Mouse (Mus musculus) neural tube, embryonic 13.5 days (tissue): ENCODE measurements around the gene Ccdc185. TPM values are rescaled to one million over a fixed set of nuclear protein-coding genes. Genes with fewer than 3 reads are reported as not detected.

Experiments
- ATAC-seq: fragments of 200-750 bp; cut with Nextera tagmentation; 2 replicates; pipeline ENCODE4 v1.8.0; 2017; ENCODE audit warnings: low read depth, mild to moderate bottlenecking, moderate TSS enrichment, moderate library complexity
- H3K27ac ChIP-seq: fragments of 300-500 bp; sonication (generic); replicated peaks from 2 replicates; pipeline ENCODE4 v1.5.1; 2015; ENCODE audit warnings: moderate library complexity, mild to moderate bottlenecking, inconsistent platforms
- H3K27me3 ChIP-seq: fragments of 300-500 bp; sonication (generic); 2 replicates; pipeline ENCODE4 v1.6.1; 2015; ENCODE audit warnings: mild to moderate bottlenecking, inconsistent platforms
- H3K36me3 ChIP-seq: fragments of 300-500 bp; sonication (generic); 2 replicates; pipeline ENCODE4 v1.6.1; 2015; ENCODE audit warnings: mild to moderate bottlenecking, inconsistent platforms
- H3K4me1 ChIP-seq: fragments of 300-500 bp; sonication (generic); replicated peaks from 2 replicates; pipeline ENCODE4 v1.6.1; 2015; ENCODE audit warnings: inconsistent platforms
- H3K4me2 ChIP-seq: fragments of 300-500 bp; sonication (generic); 2 replicates; pipeline ENCODE4 v1.6.1; 2015; ENCODE audit warnings: inconsistent platforms, mild to moderate bottlenecking, moderate library complexity
- H3K4me3 ChIP-seq: fragments of 300-500 bp; sonication (generic); 2 replicates; pipeline ENCODE4 v1.5.1; 2015; ENCODE audit warnings: mild to moderate bottlenecking, inconsistent platforms
- H3K9ac ChIP-seq: fragments of 300-500 bp; sonication (generic); 2 replicates; pipeline ENCODE4 v1.6.1; 2015; ENCODE audit warnings: moderate library complexity, mild to moderate bottlenecking, inconsistent platforms
- H3K9me3 ChIP-seq: fragments of 300-500 bp; sonication (generic); 2 replicates; pipeline ENCODE4 v1.6.1; 2016; ENCODE audit warnings: inconsistent platforms
- WGBS: fragments of 180-500 bp; shearing (Covaris S2); methylation state at CpG from one replicate; pipeline ENCODE4 v1.1.7; 2015; 5-methylcytosine and 5-hydroxymethylcytosine counted together
- polyA plus RNA-seq: library from polyadenylated mRNA; unstranded; fragments of >200 nt; fragmentation: Nextera tagmentation; extraction: Ambion mirVana; gene quantifications from 2 replicates; pipeline ENCODE4 v1.2.1, GENCODE M21; 2015

Ccdc185 gene
- polyA plus RNA-seq, 1 experiment from 2014 or later: not detected

GRCm38 (mm10) chr1:182776749-182777410, 27.9 kb upstream of the Ccdc185 start:
- WGBS: 49% methylated on average over 10 of the region's 10 CpGs
- ATAC-seq: peak; percentile 43; the same call in 1 of the 2 replicates
- Histone ChIP-seq H3K9ac (0 out of 2 replicates have a peak overlapping the region, but pooled peaks have one; percentile 0), H3K27me3 (no peaks in the 10 kb centered on the region), H3K27ac (peak overlapping the region; percentile 46; the same call in 1 of the 2 replicates), H3K4me2 (no peak overlapping the region), H3K4me3 (no peak overlapping the region), H3K36me3 (peaks cover 18% of the 10 kb centered on the region; the same call in 1 of the 2 replicates), H3K9me3 (no peaks in the 10 kb centered on the region), H3K4me1 (peaks cover 20% of the 10 kb centered on the region)

GRCm38 (mm10) chr1:182775576-182775975, 26.6 kb upstream of the Ccdc185 start:
- 86% methylated on average over 7 of the region's 7 CpGs for WGBS
- H3K36me3 ChIP-seq: peaks cover 19% of the 10 kb centered on the region; the same call in 1 of the 2 replicates
- H3K27ac ChIP-seq: no peak overlapping the region
- peaks cover 20% of the 10 kb centered on the region for H3K4me1 ChIP-seq
- H3K27me3 ChIP-seq: no peaks in the 10 kb centered on the region
- no peak overlapping the region for H3K9ac ChIP-seq
- H3K4me3 ChIP-seq: no peak overlapping the region
- H3K9me3 ChIP-seq: no peaks in the 10 kb centered on the region
- H3K4me2 ChIP-seq: no peak overlapping the region
- no peak for ATAC-seq

- Histone ChIP-seq H3K4me2 (peak overlapping the region; percentile 87), H3K4me3 (peak overlapping the region; percentile 53), H3K36me3 (peaks cover 16% of the 10 kb centered on the region; the same call in 1 of the 2 replicates), H3K27ac (peak overlapping the region; percentile 94), H3K9ac (peak overlapping the region; percentile 82), H3K4me1 (peaks cover 40% of the 10 kb centered on the region), H3K27me3 (peaks cover 4% of the 10 kb centered on the region; the same call in 1 of the 2 replicates), H3K9me3 (no peaks in the 10 kb centered on the region)
- ATAC-seq: peak; percentile 89
- under 1% methylated on average over 27 of the region's 27 CpGs for WGBS
Measured at GRCm38 (mm10) chr1:182764541-182765281, 15.7 kb upstream of the Ccdc185 start.

- H3K9ac ChIP-seq: peak within 1 kb of the TSS; percentile 82
- peak within 1 kb of the TSS; percentile 53 for H3K4me3 ChIP-seq
- H3K27ac ChIP-seq: peak within 1 kb of the TSS; percentile 94
- ATAC-seq: peak; percentile 94
- H3K36me3 ChIP-seq: peaks cover 8% of the 10 kb centered on the region; the same call in 1 of the 2 replicates
- H3K9me3 ChIP-seq: no peaks in the 10 kb centered on the region
- H3K4me2 ChIP-seq: peak within 1 kb of the TSS; percentile 87
- peaks cover 4% of the 10 kb centered on the region; the same call in 1 of the 2 replicates for H3K27me3 ChIP-seq
- WGBS: 1% methylated on average over 90 of the region's 95 CpGs
- peaks cover 40% of the 10 kb centered on the region for H3K4me1 ChIP-seq
Measured at GRCm38 (mm10) chr1:182763716-182764461, 14.9 kb upstream of the Ccdc185 start, which contains the start of gene Susd4. Susd4 (plus strand) TSS chr1:182763860.

GRCm38 (mm10) chr1:182763191-182763715, 14.3 kb upstream of the Ccdc185 start:
- Histone ChIP-seq H3K9ac (peak overlapping the region; percentile 82), H3K4me2 (peak overlapping the region; percentile 87), H3K4me3 (peak overlapping the region; percentile 53), H3K9me3 (no peaks in the 10 kb centered on the region), H3K4me1 (peaks cover 40% of the 10 kb centered on the region), H3K36me3 (0 out of 2 replicates have a peak, but pooled peaks cover 4% of the 10 kb centered on the region), H3K27me3 (peaks cover 4% of the 10 kb centered on the region; the same call in 1 of the 2 replicates), H3K27ac (peak overlapping the region; percentile 94)
- 7% methylated on average over 17 of the region's 17 CpGs for WGBS
- no peak for ATAC-seq

- Histone ChIP-seq H3K27me3 (peaks cover 4% of the 10 kb centered on the region; the same call in 1 of the 2 replicates), H3K4me2 (no peak overlapping the region), H3K36me3 (no peaks in the 10 kb centered on the region), H3K4me1 (peaks cover 8% of the 10 kb centered on the region), H3K4me3 (no peak overlapping the region), H3K9me3 (no peaks in the 10 kb centered on the region), H3K27ac (no peak overlapping the region), H3K9ac (no peak overlapping the region)
- 97% methylated on average over 1 of the region's 1 CpGs for WGBS
- ATAC-seq: peak; percentile 24; the same call in 1 of the 2 replicates
Measured at GRCm38 (mm10) chr1:182758783-182759182, 9.8 kb upstream of the Ccdc185 start.

GRCm38 (mm10) chr1:182754865-182755264, 5.9 kb upstream of the Ccdc185 start:
- ATAC-seq: no peak
- no peak overlapping the region for H3K4me2 ChIP-seq
- H3K27me3 ChIP-seq: no peaks in the 10 kb centered on the region; the same call in 1 of the 2 replicates
- H3K9me3 ChIP-seq: no peaks in the 10 kb centered on the region
- H3K36me3 ChIP-seq: no peaks in the 10 kb centered on the region
- no peak overlapping the region for H3K4me3 ChIP-seq
- H3K4me1 ChIP-seq: no peaks in the 10 kb centered on the region; the same call in 1 of the 2 replicates
- H3K9ac ChIP-seq: no peak overlapping the region
- no peak overlapping the region for H3K27ac ChIP-seq
- WGBS: 89% methylated on average over 5 of the region's 5 CpGs

- Histone ChIP-seq H3K4me2 (no peak overlapping the region), H3K36me3 (no peaks in the 10 kb centered on the region), H3K27me3 (no peaks in the 10 kb centered on the region; the same call in 1 of the 2 replicates), H3K27ac (no peak overlapping the region), H3K4me1 (no peaks in the 10 kb centered on the region; the same call in 1 of the 2 replicates), H3K9me3 (no peaks in the 10 kb centered on the region), H3K4me3 (no peak overlapping the region), H3K9ac (no peak overlapping the region)
- no peak for ATAC-seq
- 84% methylated on average over 8 of the region's 8 CpGs for WGBS
Measured at GRCm38 (mm10) chr1:182753694-182754093, 4.7 kb upstream of the Ccdc185 start.

GRCm38 (mm10) chr1:182751301-182751700, 2.3 kb upstream of the Ccdc185 start:
- Histone ChIP-seq H3K9me3 (no peaks in the 10 kb centered on the region), H3K4me2 (no peak overlapping the region), H3K9ac (no peak overlapping the region), H3K4me1 (no peaks in the 10 kb centered on the region; the same call in 1 of the 2 replicates), H3K27me3 (no peaks in the 10 kb centered on the region; the same call in 1 of the 2 replicates), H3K36me3 (no peaks in the 10 kb centered on the region), H3K4me3 (no peak overlapping the region), H3K27ac (no peak overlapping the region)
- no peak for ATAC-seq
- WGBS: 79% methylated on average over 8 of the region's 8 CpGs

- Histone ChIP-seq H3K4me2 (no peak overlapping the region), H3K4me1 (no peaks in the 10 kb centered on the region; the same call in 1 of the 2 replicates), H3K27ac (no peak overlapping the region), H3K4me3 (no peak overlapping the region), H3K27me3 (no peaks in the 10 kb centered on the region; the same call in 1 of the 2 replicates), H3K9me3 (no peaks in the 10 kb centered on the region), H3K9ac (no peak overlapping the region), H3K36me3 (no peaks in the 10 kb centered on the region)
- no peak for ATAC-seq
- whole genome bisulfite sequencing: 81% methylated on average over 17 of the region's 17 CpGs
Measured at GRCm38 (mm10) chr1:182747834-182748233, 1.1 kb downstream of the Ccdc185 start.

- Histone ChIP-seq H3K9ac (no peak overlapping the region), H3K27ac (no peak overlapping the region), H3K27me3 (no peaks in the 10 kb centered on the region; the same call in 1 of the 2 replicates), H3K9me3 (no peaks in the 10 kb centered on the region), H3K4me3 (no peak overlapping the region), H3K4me1 (no peaks in the 10 kb centered on the region; the same call in 1 of the 2 replicates), H3K4me2 (no peak overlapping the region), H3K36me3 (no peaks in the 10 kb centered on the region)
- ATAC-seq: no peak
- WGBS: 90% methylated on average over 9 of the region's 9 CpGs
Measured at GRCm38 (mm10) chr1:182747081-182747480, 1.9 kb downstream of the Ccdc185 start.
